Mouse (Mus musculus) CD4-positive helper T cell, adult 2 months (primary cell): ENCODE measurements at regions not wholly inside any gene's neighbourhood (a gene's known extent, or its start where the extent isn't known, plus 50 kb on each side); places are given as distances from the start of the nearest gene placed in this dataset.

Experiments used
- DNase-seq: peaks from one replicate; pipeline ENCODE4 v3.0.0-alpha.2; 2012; ENCODE audit warnings: low read depth, missing footprints, low spot score

GRCm38 (mm10) chr15:58718282-58718681 lies 170.8 kb upstream of the Gm49356 start:
- DNase-seq, result no peak

GRCm38 (mm10) chr15:58719410-58719809 lies 169.7 kb upstream of the Gm49356 start:
- no peak for DNase-seq

- DNase-seq, result peak; percentile 16
These were observed 162.1 kb upstream of the Gm49356 start for GRCm38 (mm10) chr15:58727041-58727440.

GRCm38 (mm10) chr15:58728264-58728663 lies 160.8 kb upstream of the Gm49356 start:
- no peak for DNase-seq

- DNase-seq, result peak; percentile 30
These were observed 158.2 kb upstream of the Gm49356 start for GRCm38 (mm10) chr15:58730861-58731260.

- DNase-seq, result no peak
These were observed 157.8 kb upstream of the Gm49356 start for GRCm38 (mm10) chr15:58731346-58731745.

GRCm38 (mm10) chr15:58731952-58732642 lies 157.0 kb upstream of the Gm49356 start:
- DNase-seq, result peak; percentile 85
